Mouse (Mus musculus): ENCODE measurements around the gene Pbxip1. TPM values are rescaled to one million over a fixed set of nuclear protein-coding genes. Genes with fewer than 3 reads are reported as not detected.
A peak's percentile ranks its signal among the peaks of the same experiment; 100 is the strongest.

Gene Pbxip1
- polyA plus RNA-seq, 1 experiment: 17.3 TPM

- H3K27ac ChIP-seq (ENCODE audit: insufficient read depth, low read depth, low read length): peak overlapping the region; percentile 72
- H3K4me3 ChIP-seq (ENCODE audit: insufficient read depth, low read length): peak overlapping the region; percentile 98
- TF ChIP-seq POLR2A (IDR thresholded peaks at IDR 0.05; ENCODE audit: borderline replicate concordance, low read depth, low read length): no peak
- no peak for TF ChIP-seq CTCF (IDR thresholded peaks at IDR 0.05; ENCODE audit: low read depth, low read length)
- peaks cover 27% of the 10 kb centered on the region for H3K4me1 ChIP-seq (ENCODE audit: control insufficient read depth, insufficient read depth, low read length)
Measured at GRCm38 (mm10) chr3:89392871-89393311, 43.6 kb upstream of the Pbxip1 start.

- no peak for TF ChIP-seq CTCF (IDR thresholded peaks at IDR 0.05; ENCODE audit: low read depth, low read length)
- no peak; the same call in 1 of the 2 replicates for TF ChIP-seq POLR2A (IDR thresholded peaks at IDR 0.05; ENCODE audit: borderline replicate concordance, low read depth, low read length)
- Histone ChIP-seq H3K4me1 (ENCODE audit: control insufficient read depth, insufficient read depth, low read length) (peaks cover 20% of the 10 kb centered on the region), H3K27ac (ENCODE audit: insufficient read depth, low read depth, low read length) (peak overlapping the region; percentile 91), H3K4me3 (ENCODE audit: insufficient read depth, low read length) (peak overlapping the region; percentile 68)
Measured at GRCm38 (mm10) chr3:89393605-89394004, 42.9 kb upstream of the Pbxip1 start.

GRCm38 (mm10) chr3:89394006-89394893 lies 42.3 kb upstream of the Pbxip1 start, which contains the start of gene Zbtb7b:
Gene Zbtb7b (minus strand): TSS chr3:89394776.
- TF ChIP-seq POLR2A (IDR thresholded peaks at IDR 0.05; ENCODE audit: borderline replicate concordance, low read depth, low read length): no peak
- peak; percentile 12; the same call in 1 of the 2 replicates for TF ChIP-seq CTCF (IDR thresholded peaks at IDR 0.05; ENCODE audit: low read depth, low read length)
- peak within 1 kb of the TSS; percentile 68 for H3K4me3 ChIP-seq (ENCODE audit: insufficient read depth, low read length)
- peak within 1 kb of the TSS; percentile 91 for H3K27ac ChIP-seq (ENCODE audit: insufficient read depth, low read depth, low read length)
- peaks cover 18% of the 10 kb centered on the region for H3K4me1 ChIP-seq (ENCODE audit: control insufficient read depth, insufficient read depth, low read length)

GRCm38 (mm10) chr3:89394894-89395256 lies 41.6 kb upstream of the Pbxip1 start:
- Histone ChIP-seq H3K4me3 (ENCODE audit: insufficient read depth, low read length) (peak overlapping the region; percentile 68), H3K27ac (ENCODE audit: insufficient read depth, low read depth, low read length) (peak overlapping the region; percentile 91), H3K4me1 (ENCODE audit: control insufficient read depth, insufficient read depth, low read length) (peaks cover 11% of the 10 kb centered on the region)
- no peak for TF ChIP-seq CTCF (IDR thresholded peaks at IDR 0.05; ENCODE audit: low read depth, low read length)
- TF ChIP-seq POLR2A (IDR thresholded peaks at IDR 0.05; ENCODE audit: borderline replicate concordance, low read depth, low read length): no peak

- Histone ChIP-seq H3K4me1 (ENCODE audit: control insufficient read depth, insufficient read depth, low read length) (peaks cover 6% of the 10 kb centered on the region), H3K4me3 (ENCODE audit: insufficient read depth, low read length) (peak overlapping the region; percentile 68), H3K27ac (ENCODE audit: insufficient read depth, low read depth, low read length) (peak overlapping the region; percentile 91)
- TF ChIP-seq POLR2A (IDR thresholded peaks at IDR 0.05; ENCODE audit: borderline replicate concordance, low read depth, low read length) (no peak), CTCF (IDR thresholded peaks at IDR 0.05; ENCODE audit: low read depth, low read length) (no peak)
Measured at GRCm38 (mm10) chr3:89395419-89395805, 41.1 kb upstream of the Pbxip1 start.

GRCm38 (mm10) chr3:89395806-89396653 lies 40.5 kb upstream of the Pbxip1 start:
- no peak overlapping the region for H3K27ac ChIP-seq (ENCODE audit: insufficient read depth, low read depth, low read length)
- H3K4me1 ChIP-seq (ENCODE audit: control insufficient read depth, insufficient read depth, low read length): peaks cover 4% of the 10 kb centered on the region
- peak; percentile 78 for TF ChIP-seq CTCF (IDR thresholded peaks at IDR 0.05; ENCODE audit: low read depth, low read length)
- TF ChIP-seq POLR2A (IDR thresholded peaks at IDR 0.05; ENCODE audit: borderline replicate concordance, low read depth, low read length): no peak
- peak overlapping the region; percentile 68 for H3K4me3 ChIP-seq (ENCODE audit: insufficient read depth, low read length)

GRCm38 (mm10) chr3:89396654-89397005 lies 39.9 kb upstream of the Pbxip1 start:
- Histone ChIP-seq H3K27ac (ENCODE audit: insufficient read depth, low read depth, low read length) (no peak overlapping the region), H3K4me3 (ENCODE audit: insufficient read depth, low read length) (peak overlapping the region; percentile 49; the same call in 1 of the 2 replicates), H3K4me1 (ENCODE audit: control insufficient read depth, insufficient read depth, low read length) (peaks cover 3% of the 10 kb centered on the region; the same call in 1 of the 2 replicates)
- TF ChIP-seq CTCF (IDR thresholded peaks at IDR 0.05; ENCODE audit: low read depth, low read length) (no peak), POLR2A (IDR thresholded peaks at IDR 0.05; ENCODE audit: borderline replicate concordance, low read depth, low read length) (no peak)

GRCm38 (mm10) chr3:89401329-89401728 lies 35.2 kb upstream of the Pbxip1 start:
- no peak overlapping the region for H3K4me3 ChIP-seq (ENCODE audit: insufficient read depth, low read length)

GRCm38 (mm10) chr3:89402693-89403092 lies 33.8 kb upstream of the Pbxip1 start, which contains the start of gene Lenep:
Gene Lenep (minus strand): TSS chr3:89402793.
- no peak within 1 kb of the TSS for H3K4me3 ChIP-seq (ENCODE audit: insufficient read depth, low read length)
- H3K4me1 ChIP-seq (ENCODE audit: control insufficient read depth, insufficient read depth, low read length): no peaks in the 10 kb centered on the region
- no peak within 1 kb of the TSS for H3K27ac ChIP-seq (ENCODE audit: insufficient read depth, low read depth, low read length)
- TF ChIP-seq CTCF (IDR thresholded peaks at IDR 0.05; ENCODE audit: low read depth, low read length) (no peak), POLR2A (IDR thresholded peaks at IDR 0.05; ENCODE audit: borderline replicate concordance, low read depth, low read length) (no peak)

More at GRCm38 (mm10) chr3:89401329-89401728, 35.2 kb upstream of the Pbxip1 start:
- H3K27ac ChIP-seq (ENCODE audit: insufficient read depth, low read depth, low read length): no peak overlapping the region
- TF ChIP-seq CTCF (IDR thresholded peaks at IDR 0.05; ENCODE audit: low read depth, low read length) (no peak), POLR2A (IDR thresholded peaks at IDR 0.05; ENCODE audit: borderline replicate concordance, low read depth, low read length) (no peak)
- peaks cover 3% of the 10 kb centered on the region; the same call in 1 of the 2 replicates for H3K4me1 ChIP-seq (ENCODE audit: control insufficient read depth, insufficient read depth, low read length)

Data from bone marrow macrophage, adult 2 months (primary cell).